Mouse (Mus musculus) embryonic facial prominence, embryonic 11.5 days (tissue): ENCODE results near the gene Stx11. TPM values are rescaled to one million over a fixed set of nuclear protein-coding genes. Genes with fewer than 3 reads are reported as not detected.

ENCODE experiments used
- ATAC-seq: fragments of 200-750 bp; cut with Nextera tagmentation; replicated peaks from 2 replicates; pipeline ENCODE4 v1.8.0; 2017; ENCODE audit warnings: low read depth; ENCODE audit not compliant: insufficient number of reproducible peaks, low FRiP score, low TSS enrichment
- DNase-seq: peaks from one replicate; pipeline ENCODE4 v3.0.0-alpha.2; 2015; ENCODE audit warnings: low spot score
- H3K27ac ChIP-seq: fragments of 300-500 bp; sonication (generic); replicated peaks from 2 replicates; pipeline ENCODE4 v1.5.1; 2014; ENCODE audit warnings: mild to moderate bottlenecking, low read depth, low read length, control low read depth
- H3K27me3 ChIP-seq: fragments of 300-500 bp; sonication (generic); 2 replicates; pipeline ENCODE4 v1.6.1; 2014; ENCODE audit warnings: mild to moderate bottlenecking, low read length, moderate library complexity, mixed read lengths; ENCODE audit not compliant: control insufficient read depth, insufficient read depth
- H3K36me3 ChIP-seq: fragments of 300-500 bp; sonication (generic); replicated peaks from 2 replicates; pipeline ENCODE4 v1.6.1; 2014; ENCODE audit warnings: low read depth, mild to moderate bottlenecking, low read length, moderate library complexity, mixed read lengths; ENCODE audit not compliant: control insufficient read depth, insufficient read depth
- H3K4me1 ChIP-seq: fragments of 300-500 bp; sonication (generic); 2 replicates; pipeline ENCODE4 v1.6.1; 2014; ENCODE audit warnings: low read length, mixed read lengths; ENCODE audit not compliant: control insufficient read depth, insufficient read depth
- H3K4me2 ChIP-seq: fragments of 300-500 bp; sonication (generic); 2 replicates; pipeline ENCODE4 v1.6.1; 2014; ENCODE audit warnings: low read depth, mild to moderate bottlenecking, control low read depth, low read length, moderate library complexity
- H3K4me3 ChIP-seq: fragments of 300-500 bp; sonication (generic); 2 replicates; pipeline ENCODE4 v1.5.1; 2014; ENCODE audit warnings: low read depth, low read length, control low read depth
- H3K9ac ChIP-seq: fragments of 300-500 bp; sonication (generic); replicated peaks from 2 replicates; pipeline ENCODE4 v1.6.1; 2014; ENCODE audit warnings: mild to moderate bottlenecking, control low read depth, low read length
- H3K9me3 ChIP-seq: fragments of 300-500 bp; sonication (generic); replicated peaks from 2 replicates; pipeline ENCODE4 v1.6.1; 2016; ENCODE audit warnings: mild to moderate bottlenecking, low read length, inconsistent platforms, mixed read lengths; ENCODE audit not compliant: control insufficient read depth
- WGBS: fragments of 180-500 bp; shearing (Covaris S2); extraction: QIAGEN DNeasy Blood & Tissue Kit; methylation state at CpG from one replicate; pipeline ENCODE4 v1.1.7; 2014; 5-methylcytosine and 5-hydroxymethylcytosine counted together
- polyA plus RNA-seq: library from polyadenylated mRNA; unstranded; fragments of >200 nt; fragmentation: Nextera tagmentation; extraction: Ambion mirVana; gene quantifications from 2 replicates; pipeline ENCODE4 v1.2.1, GENCODE M21; 2014

Gene Stx11
- polyA plus RNA-seq, 1 experiment from 2014 or later: 1.9 TPM

GRCm38 (mm10) chr10:12930351-12930905 is 33.7 kb downstream of the Stx11 start:
- Histone ChIP-seq H3K36me3 (no peaks in the 10 kb centered on the region), H3K4me3 (no peak overlapping the region), H3K9ac (no peak overlapping the region), H3K4me2 (no peak overlapping the region), H3K27ac (no peak overlapping the region), H3K4me1 (no peaks in the 10 kb centered on the region), H3K27me3 (no peaks in the 10 kb centered on the region), H3K9me3 (no peaks in the 10 kb centered on the region)
- 26% methylated on average over 6 of the region's 6 CpGs for WGBS
- ATAC-seq (no peak), DNase-seq (no peak)

- no peak overlapping the region for H3K9ac ChIP-seq
- no peaks in the 10 kb centered on the region for H3K4me1 ChIP-seq
- H3K4me2 ChIP-seq: no peak overlapping the region
- no peak for DNase-seq
- ATAC-seq: no peak
- H3K36me3 ChIP-seq: no peaks in the 10 kb centered on the region
- no peak overlapping the region for H3K27ac ChIP-seq
- no peak overlapping the region for H3K4me3 ChIP-seq
- WGBS: 57% methylated on average over 6 of the region's 6 CpGs
- H3K9me3 ChIP-seq: no peaks in the 10 kb centered on the region
- H3K27me3 ChIP-seq: no peaks in the 10 kb centered on the region
Measured at GRCm38 (mm10) chr10:12929857-12930174, 34.3 kb downstream of the Stx11 start.

GRCm38 (mm10) chr10:12929149-12929856 is 34.8 kb downstream of the Stx11 start:
- DNase-seq: no peak
- no peaks in the 10 kb centered on the region for H3K36me3 ChIP-seq

GRCm38 (mm10) chr10:12928193-12928592 is 35.9 kb downstream of the Stx11 start:
- DNase-seq (no peak), ATAC-seq (no peak)
- H3K27me3 ChIP-seq: no peaks in the 10 kb centered on the region
- no peak overlapping the region for H3K4me2 ChIP-seq
- WGBS: 86% methylated on average over 6 of the region's 6 CpGs
- no peaks in the 10 kb centered on the region for H3K9me3 ChIP-seq
- no peak overlapping the region for H3K4me3 ChIP-seq
- H3K27ac ChIP-seq: no peak overlapping the region
- no peak overlapping the region for H3K9ac ChIP-seq
- no peaks in the 10 kb centered on the region for H3K4me1 ChIP-seq
- no peaks in the 10 kb centered on the region for H3K36me3 ChIP-seq

More at GRCm38 (mm10) chr10:12929149-12929856, 34.8 kb downstream of the Stx11 start:
- no peaks in the 10 kb centered on the region for H3K27me3 ChIP-seq
- H3K4me2 ChIP-seq: no peak overlapping the region
- H3K9me3 ChIP-seq: no peaks in the 10 kb centered on the region
- H3K9ac ChIP-seq: no peak overlapping the region
- WGBS: 74% methylated on average over 7 of the region's 7 CpGs
- no peak overlapping the region for H3K4me3 ChIP-seq
- no peak for ATAC-seq
- H3K4me1 ChIP-seq: no peaks in the 10 kb centered on the region
- no peak overlapping the region for H3K27ac ChIP-seq

DNA sequence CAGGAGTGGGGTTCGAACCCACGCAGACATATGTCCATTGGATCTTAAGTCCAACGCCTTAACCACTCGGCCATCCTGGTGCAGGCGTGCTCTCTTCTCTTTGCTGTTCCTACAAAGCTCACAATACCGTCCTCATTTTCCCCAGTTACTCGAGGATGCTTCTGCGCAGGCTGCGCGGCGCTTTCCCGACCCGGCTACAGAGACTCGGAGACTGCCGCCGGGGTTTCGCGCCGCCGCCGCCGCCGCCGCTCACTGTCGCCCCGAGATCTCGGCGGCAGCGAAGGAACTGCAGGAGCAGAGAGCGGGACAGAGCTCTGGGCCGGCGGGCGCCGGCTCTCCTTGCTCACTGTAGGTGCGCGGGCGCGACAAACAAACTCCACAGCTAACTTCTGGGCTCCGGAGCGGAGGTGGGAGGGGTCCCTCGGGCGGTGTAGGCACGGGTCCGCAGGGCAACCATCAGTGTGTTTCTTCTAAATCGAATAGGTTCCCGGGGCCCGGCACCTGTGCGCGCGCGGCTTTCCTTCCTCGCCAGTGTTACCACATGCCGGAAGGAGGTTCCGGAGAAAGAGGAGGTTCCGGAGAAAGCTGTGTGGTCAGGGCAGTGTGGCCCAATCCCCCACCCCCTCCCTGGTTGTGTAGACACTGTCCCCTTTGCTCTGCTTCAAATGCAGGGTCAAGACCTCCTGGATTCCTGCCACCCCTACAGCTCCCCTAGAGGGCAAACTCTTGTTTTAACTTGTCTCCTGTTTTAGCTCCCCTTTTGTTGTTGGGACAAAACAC is 41.3 kb downstream of the Stx11 start:
- peak; percentile 97 for DNase-seq

GRCm38 (mm10) chr10:12922077-12922573 is 42.0 kb downstream of the Stx11 start:
- Histone ChIP-seq H3K27me3 (no peaks in the 10 kb centered on the region), H3K4me2 (peak overlapping the region; percentile 38), H3K27ac (peak overlapping the region; percentile 75; the same call in 1 of the 2 replicates), H3K36me3 (no peaks in the 10 kb centered on the region), H3K9ac (peak overlapping the region; percentile 62), H3K4me1 (no peaks in the 10 kb centered on the region), H3K9me3 (no peaks in the 10 kb centered on the region), H3K4me3 (peak overlapping the region; percentile 50)
- WGBS: 2% methylated on average over 13 of the region's 13 CpGs
- no peak for DNase-seq
- ATAC-seq: peak; percentile 44; the same call in 1 of the 2 replicates

More for the DNA sequence above, 41.3 kb downstream of the Stx11 start:
- H3K4me1 ChIP-seq: no peaks in the 10 kb centered on the region
- peak overlapping the region; percentile 62 for H3K9ac ChIP-seq
- peak overlapping the region; percentile 50 for H3K4me3 ChIP-seq
- no peaks in the 10 kb centered on the region for H3K27me3 ChIP-seq
- H3K4me2 ChIP-seq: peak overlapping the region; percentile 38
- no peaks in the 10 kb centered on the region for H3K36me3 ChIP-seq
- no peaks in the 10 kb centered on the region for H3K9me3 ChIP-seq
- peak overlapping the region; percentile 75 for H3K27ac ChIP-seq
- whole genome bisulfite sequencing: 1% methylated on average over 55 of the region's 55 CpGs
- peak; percentile 93 for ATAC-seq

GRCm38 (mm10) chr10:12921551-12922040 is 42.5 kb downstream of the Stx11 start:
- 45% methylated on average over 11 of the region's 11 CpGs for WGBS
- H3K4me2 ChIP-seq: no peak overlapping the region
- ATAC-seq (no peak), DNase-seq (peak; percentile 24)
- H3K27me3 ChIP-seq: no peaks in the 10 kb centered on the region
- H3K27ac ChIP-seq: no peak overlapping the region
- H3K4me3 ChIP-seq: no peak overlapping the region
- H3K9me3 ChIP-seq: no peaks in the 10 kb centered on the region
- H3K36me3 ChIP-seq: no peaks in the 10 kb centered on the region
- no peak overlapping the region for H3K9ac ChIP-seq
- no peaks in the 10 kb centered on the region for H3K4me1 ChIP-seq
